Mouse (Mus musculus): Measurements from ENCODE around the gene Caprin1.

Gene Caprin1

DNA sequence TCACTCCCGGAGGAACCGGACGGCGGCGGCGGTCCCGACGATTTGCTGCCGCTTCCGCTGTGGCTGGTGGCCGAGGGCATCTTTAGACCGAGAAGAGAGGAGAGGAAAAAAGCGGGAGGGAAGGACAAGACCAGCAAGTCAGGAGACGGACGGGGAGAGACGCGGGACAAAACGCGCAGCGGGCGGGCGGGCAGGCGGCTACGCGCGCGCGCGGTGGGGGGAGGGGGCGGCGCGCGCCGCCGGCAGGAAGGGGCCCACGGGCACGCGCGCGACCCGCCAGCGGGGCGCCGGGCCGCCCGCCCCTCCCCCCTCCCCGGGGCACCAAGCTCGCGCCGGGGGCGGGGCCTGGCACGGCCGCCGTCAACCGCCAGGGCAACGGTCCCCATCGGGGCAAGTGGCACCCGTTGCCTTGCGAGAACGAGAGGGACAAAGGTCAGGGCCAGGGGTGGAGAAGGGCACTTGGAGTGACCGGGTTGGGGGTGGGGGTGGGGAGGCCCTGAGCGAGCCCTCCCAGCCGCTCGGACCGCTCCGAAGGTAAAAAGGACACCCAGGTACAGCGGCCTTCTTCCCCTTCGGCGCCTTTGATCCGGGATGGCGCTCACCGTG lies 485 bp downstream of the Caprin1 start:
- in situ Hi-C loops (cut with MboI, MseI), result no loop called here

DNA sequence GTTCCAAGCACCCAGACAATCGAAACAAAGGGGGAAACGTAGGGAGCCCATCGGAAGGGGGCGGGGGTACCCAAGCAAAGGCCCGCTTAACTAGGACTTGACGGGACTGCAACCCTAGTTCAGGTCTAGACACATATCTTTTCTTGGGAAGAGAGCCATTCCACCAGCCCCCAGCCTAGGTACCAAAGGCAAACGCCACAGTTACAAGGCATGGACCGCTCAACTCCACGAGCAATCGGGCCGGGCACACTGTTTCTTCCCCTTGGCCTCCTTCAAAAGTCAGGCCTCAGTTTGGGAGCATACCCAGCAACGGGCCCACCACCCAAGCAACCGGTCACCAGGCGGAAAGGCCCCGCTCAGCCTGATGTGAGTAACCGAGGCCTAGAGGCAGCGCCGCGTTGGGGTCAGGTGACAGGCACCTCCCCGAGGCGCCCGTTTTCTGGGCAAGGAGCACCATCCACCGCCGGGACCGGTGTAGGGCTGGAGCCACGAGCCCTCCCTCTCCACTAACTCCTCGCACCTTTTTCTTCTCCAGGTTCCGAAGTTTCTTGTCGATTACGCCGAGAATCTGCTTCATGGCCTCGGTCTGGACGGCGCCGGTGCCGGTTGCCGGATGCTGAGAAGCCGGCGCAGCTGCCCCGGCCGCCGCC lies 1.1 kb downstream of the Caprin1 start:
- in situ Hi-C loops (cut with MboI, MseI), result no loop called here

DNA sequence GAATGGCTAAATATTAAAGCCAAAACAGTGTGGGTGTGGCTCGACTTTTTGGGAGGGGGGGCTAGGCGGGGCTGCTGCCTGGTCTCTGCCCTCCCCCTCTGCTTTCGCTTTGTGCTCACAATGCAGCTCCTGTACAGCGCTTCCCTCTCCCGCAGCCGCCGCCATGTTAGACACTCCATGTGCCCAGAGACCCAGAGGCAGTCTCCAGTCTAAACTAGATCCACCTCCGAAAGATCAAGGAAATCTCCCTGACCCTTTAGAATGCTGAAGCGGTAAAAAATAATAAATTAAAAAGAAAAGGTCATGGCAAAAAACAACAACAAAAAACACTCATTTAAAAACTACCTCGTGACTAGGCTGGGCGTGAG lies 1.6 kb downstream of the Caprin1 start:
- in situ Hi-C loops (cut with MboI, MseI), result no loop called here

DNA sequence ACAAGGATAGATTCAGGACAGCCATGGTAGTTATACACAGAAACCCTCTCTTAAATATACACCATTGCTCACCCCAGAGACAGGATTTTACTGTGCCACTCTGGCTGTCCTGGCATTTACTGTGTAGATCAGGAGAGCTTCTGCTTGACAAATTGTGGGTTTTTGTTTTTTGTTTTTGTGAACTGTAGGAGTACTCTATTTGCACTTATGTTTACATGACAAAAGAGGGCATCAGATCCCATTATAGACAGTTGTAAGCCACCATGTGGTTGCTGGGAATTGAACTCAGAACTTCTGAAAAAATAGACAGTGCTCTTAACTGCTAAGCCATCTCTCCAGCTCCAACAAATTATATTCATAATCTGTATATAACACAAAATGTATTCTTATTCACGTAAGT lies 5.4 kb downstream of the Caprin1 start:
- in situ Hi-C loops (cut with MboI, MseI), result no loop called here

DNA sequence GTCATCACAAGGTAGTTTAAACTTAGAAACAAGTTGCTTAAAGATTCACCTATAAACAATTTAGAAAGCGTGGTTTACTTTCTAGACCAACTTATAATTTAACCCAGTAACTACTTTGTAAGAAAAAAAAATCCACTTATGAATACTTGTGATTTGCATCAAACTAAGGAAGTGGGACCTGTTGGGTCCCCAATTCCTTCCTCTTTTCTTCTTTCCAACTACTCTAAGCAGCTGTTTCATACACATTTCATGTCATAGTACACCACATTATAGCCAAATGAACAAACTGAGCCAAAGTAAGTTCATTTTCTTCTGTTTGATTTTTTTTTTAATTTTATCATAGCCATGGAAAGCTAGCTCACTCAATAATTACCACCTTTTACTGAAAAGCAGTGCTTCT lies 11.7 kb downstream of the Caprin1 start:
- in situ Hi-C loops (cut with MboI, MseI), result no loop called here

DNA sequence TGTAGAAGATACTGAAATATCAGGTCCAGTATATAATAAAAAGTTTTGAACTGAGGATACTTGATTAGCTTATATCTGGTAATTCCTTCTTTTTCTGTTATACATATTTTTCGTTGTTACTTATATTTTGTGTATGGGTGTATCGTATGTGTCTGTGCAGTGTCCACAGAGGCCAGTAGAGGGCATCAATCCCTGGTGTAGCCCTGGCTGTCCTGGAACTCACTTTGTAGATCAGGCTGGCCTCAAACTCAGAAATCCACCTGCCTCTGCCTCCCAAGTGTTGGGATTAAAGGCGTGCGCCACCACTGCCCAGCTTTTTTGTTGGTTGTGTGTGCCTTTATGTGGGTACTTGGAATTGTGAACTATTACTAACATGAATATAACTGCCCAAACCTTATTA lies 12.8 kb downstream of the Caprin1 start:
- in situ Hi-C loops (cut with MboI, MseI), result no loop called here

DNA sequence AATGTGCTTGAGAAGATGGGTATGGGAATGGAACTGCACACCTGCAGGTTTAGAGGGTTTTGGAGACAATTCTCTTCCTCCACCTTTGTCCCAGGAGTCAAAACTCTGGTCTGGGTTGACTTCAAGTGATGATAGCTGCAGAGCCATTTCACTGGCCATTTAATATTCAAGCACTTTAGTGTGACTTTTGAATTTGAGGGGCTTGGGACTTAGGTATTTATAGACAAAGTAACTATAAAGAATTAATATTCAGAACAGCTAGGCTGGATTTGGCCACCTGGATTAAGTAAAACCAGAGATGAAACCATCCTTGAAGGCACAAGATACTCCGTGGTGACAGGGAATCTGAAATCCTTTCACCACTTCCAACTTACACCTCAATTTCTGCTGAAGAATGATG lies 35.0 kb downstream of the Caprin1 start:
- in situ Hi-C loops (cut with MboI, MseI), result loop anchor here (10.0 kb wide), 1 partner anchor 852 kb away; no protein-coding TSS in a partner anchor

DNA sequence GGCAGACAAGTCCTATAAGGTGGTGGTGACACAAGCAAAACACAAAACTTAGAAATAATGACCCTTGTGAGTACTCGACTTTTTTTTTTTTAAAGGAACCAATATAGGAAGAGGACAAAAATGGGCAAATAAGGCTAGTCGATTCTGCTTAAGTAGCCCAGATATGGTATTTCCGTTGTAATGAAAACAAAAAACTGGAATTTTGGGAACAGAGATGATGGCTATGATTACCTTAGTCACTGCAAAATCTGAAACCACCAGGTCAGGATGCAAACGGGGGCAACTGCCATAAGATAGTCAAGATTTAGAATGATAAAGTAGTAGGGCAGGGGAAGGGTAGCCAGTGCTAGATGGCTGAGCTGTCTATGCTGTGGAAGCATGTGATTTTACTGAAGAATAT lies 35.5 kb downstream of the Caprin1 start:
- in situ Hi-C loops (cut with MboI, MseI), result loop anchor here (10.0 kb wide), 1 partner anchor 853 kb away; no protein-coding TSS in a partner anchor

DNA sequence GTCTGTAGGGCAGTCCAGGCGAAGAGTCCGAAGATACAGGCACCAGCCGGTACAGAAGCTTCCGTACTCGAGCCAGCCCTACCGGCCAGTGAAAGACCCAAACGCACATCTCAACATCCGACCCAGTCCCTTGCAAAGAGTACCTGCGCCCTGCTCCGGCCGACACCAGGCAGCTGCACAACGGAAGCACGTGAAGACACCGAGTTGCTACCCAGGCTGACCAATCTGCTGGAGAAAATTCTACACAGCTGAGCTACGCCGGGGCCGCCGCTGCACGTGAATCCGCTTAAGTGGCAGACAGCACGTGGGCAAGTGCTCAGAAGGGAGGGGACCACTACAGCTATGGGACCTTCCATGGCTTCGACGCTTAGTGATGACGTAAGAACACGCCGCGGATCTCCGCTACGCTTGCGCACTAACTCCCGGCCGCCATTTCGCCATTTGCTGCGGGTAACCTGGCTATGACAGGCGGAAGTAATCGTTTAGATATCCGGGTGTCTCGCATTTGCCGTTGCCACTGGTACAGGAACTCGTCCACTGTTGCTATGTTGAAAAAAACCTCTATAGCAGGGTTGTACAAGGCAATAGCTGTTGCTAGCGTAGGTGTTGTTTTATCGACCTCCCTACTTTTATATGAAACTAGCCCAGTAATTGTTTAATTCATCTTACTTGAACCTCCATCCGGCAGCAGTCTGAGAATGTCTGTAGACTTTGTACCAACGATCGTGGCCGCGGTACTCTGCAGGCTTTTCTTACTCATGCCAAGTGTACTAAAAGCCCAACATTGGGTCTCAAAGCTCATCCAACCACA lies 36.3 kb downstream of the Caprin1 start, which contains the start of gene Nat10:
Gene Nat10, minus strand, starts transcription at position 365 of the 811 bp plus-strand sequence.
- in situ Hi-C loops (cut with MboI, MseI), result loop anchor here (10.0 kb wide), 1 partner anchor 854 kb away; no protein-coding TSS in a partner anchor

DNA sequence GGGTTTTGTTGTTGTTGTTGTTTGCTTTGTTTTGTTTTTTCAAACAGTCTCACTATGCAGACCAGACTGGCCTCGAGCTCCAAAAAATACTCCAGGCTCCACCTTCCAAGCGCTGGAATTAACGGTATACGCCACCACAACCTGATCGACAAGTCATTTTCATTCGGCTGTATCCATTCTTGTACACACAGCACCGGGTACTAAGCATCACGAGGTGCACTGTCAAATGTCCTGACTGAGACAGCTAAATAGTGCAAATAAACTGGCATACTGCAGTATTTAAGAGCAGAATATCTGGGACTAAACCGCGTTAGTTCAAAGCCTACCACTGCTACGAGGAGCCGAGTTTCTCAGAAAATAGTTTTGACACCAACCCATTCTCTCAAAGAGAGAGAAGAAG lies 37.0 kb downstream of the Caprin1 start:
- in situ Hi-C loops (cut with MboI, MseI), result loop anchor here (10.0 kb wide), 1 partner anchor 854 kb away; no protein-coding TSS in a partner anchor

DNA sequence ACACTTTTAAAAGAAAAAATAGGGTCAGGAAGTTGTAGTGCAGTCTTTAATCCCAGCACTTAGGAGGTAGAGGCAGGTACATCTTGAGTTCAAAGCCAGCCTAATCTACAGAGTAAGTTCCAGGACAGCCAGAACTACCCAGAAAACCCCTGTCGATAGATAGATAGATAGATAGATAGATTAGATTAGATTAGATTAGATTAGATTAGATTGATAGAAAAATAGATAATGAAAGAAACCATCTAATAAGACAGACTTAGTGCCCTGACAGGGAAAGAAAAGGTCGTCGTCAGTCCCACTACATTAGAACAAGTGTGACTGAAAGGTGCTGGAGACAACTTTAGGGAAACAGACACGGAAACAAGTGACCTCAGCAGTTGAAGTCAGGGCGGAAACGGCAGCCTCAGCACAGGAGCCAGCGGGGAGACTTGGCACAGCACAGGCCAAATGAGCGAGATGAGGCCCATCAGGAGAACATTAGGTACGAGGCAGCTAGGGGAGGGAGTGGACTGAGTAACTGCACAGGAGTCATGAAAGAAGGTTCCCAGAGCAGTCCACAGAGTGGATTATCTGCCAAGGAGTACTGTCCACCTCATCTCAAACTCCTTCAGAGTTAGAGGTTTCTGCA lies 41.9 kb downstream of the Caprin1 start:
- in situ Hi-C loops (cut with MboI, MseI), result no loop called here

DNA sequence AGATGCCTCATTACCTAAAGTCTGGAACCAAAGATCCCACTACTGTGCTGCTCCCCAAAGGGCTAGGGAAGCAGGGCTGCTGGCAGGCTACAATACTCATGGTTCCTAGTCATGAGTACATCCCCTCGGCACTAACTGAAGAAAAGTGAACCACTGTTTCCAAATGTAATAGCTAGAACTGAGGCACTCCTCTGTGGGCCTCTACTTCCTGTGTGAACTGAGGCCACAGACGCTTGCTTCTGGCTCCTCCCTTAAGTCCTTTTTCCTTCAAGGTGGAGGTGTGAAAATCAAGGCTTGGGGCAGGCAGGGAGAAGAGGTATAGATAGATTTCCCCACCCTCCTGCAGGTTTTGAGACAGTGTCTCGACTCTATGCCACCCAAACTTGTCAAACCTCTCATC lies 42.8 kb downstream of the Caprin1 start:
- in situ Hi-C loops (cut with MboI, MseI), result no loop called here

DNA sequence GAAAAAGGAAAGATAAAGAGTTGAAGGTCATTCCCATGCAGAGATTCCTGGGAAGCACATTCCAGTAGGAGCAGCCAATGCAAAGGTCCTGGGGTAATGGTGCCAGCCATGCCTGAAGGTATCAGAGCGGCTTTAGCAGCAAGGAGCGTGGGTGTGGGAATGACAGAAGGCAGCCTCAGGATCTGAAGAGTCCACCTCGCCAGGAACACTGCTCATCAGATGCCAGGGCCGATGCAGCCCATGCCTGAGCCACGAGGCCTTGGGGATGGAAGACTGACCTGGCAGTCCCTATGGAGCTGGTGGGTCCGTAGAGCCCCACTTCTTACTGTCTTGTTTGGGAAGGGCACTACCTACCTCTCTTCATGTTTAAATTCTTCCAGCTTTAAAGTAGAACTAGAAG lies 45.7 kb downstream of the Caprin1 start:
- in situ Hi-C loops (cut with MboI, MseI), result no loop called here

DNA sequence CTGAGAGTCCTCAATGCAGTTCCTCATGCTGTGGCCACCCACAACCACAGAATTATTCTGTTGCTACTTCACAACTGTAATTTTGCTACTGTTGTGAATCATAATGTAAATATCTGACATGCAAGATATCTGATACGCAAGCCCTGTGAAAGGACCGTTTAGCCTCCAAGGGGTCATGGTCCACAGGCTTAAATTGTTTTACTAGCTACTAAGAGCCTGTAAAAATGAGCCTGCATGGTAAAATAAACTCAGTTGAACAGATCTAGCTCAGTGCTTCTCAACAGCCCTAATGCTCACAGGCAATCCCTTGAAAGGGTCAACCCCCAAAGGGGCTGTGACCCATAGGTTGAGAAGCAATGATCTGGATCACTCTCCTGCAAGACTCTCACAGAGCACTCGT lies 48.4 kb downstream of the Caprin1 start:
- in situ Hi-C loops (cut with MboI, MseI), result loop anchor here (10.0 kb wide), 1 partner anchor 274 kb away; no protein-coding TSS in a partner anchor

DNA sequence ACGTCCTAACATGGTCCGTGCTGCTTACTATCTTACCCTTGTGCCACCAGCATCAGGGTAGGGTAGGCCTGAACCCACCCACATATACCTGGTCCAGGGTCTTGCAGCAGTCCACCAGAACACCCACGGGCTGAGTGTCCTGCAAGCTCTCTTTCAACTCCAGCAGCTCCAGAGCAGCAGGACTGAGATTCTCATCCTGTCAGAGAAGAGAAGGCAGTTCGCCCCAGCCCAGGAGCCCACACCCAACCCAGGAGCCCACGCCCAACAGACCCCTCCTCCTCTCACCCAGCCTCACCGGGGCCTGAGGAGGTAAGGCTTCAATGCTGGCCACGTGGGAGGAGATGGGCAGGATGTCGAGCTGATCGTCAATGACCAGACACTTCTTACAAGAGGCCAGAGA lies 49.6 kb downstream of the Caprin1 start:
- in situ Hi-C loops (cut with MboI, MseI), result loop anchor here (10.0 kb wide), 1 partner anchor 273 kb away; no protein-coding TSS in a partner anchor

DNA sequence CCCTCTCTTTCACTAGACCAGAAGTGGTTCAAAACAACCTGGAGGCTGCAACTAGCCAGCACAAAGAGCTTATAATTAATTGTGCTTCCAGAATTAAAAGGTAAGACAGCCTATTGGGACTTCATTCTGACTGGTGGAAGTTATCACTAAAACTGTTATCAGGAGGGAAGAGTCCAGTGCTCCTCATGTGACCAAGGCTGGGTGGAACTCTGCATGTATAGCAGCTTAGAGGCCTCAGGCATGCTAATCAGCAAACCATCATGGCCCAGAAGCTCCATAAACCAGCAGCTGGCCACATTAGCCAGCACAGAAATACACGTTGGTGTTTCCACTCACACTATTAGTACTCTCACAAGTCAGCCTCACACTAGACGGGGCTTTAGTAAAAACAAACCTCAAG lies 50.7 kb downstream of the Caprin1 start:
- in situ Hi-C loops (cut with MboI, MseI), result loop anchor here (10.0 kb wide), 1 partner anchor 272 kb away; no protein-coding TSS in a partner anchor

DNA sequence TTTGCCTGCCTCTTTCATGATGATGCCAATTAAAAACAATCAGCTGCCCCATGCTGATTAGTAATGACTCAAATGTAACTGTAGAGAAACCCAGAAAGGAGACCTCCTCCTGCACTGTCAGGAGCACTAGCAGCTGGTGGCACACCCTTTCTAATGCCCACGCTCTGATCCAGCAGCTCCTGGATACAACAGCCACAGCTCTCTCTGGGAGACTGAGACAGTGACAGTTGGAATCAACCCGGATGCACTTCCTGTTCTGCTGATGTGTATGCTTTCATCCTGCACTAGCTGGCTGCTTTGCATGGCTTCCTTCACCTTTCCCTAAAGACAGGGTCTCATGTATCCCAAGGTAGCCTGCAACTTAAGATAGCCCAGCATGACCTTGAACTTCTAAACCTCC lies 51.4 kb downstream of the Caprin1 start:
- in situ Hi-C loops (cut with MboI, MseI), result loop anchor here (10.0 kb wide), 1 partner anchor 271 kb away; no protein-coding TSS in a partner anchor

DNA sequence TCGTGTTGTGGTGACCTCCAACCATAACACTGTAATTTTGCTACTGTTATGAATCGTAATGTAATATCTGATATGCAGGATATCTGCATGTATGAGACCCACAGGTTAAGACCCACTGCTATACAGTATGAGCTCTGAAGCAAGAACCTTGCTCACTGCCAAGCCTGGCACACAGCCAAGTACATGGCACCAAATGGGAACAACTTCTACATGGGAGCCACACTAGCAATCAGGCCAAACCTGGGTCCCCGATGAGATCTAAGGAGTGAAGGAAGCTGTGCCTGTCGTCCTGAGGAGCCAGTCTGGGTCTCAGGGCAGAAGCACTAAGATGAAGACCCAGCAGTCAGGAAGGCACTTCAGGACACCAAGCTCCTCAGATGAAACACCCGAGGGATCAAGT lies 52.0 kb downstream of the Caprin1 start:
- in situ Hi-C loops (cut with MboI, MseI), result loop anchor here (10.0 kb wide), 1 partner anchor 271 kb away; no protein-coding TSS in a partner anchor

DNA sequence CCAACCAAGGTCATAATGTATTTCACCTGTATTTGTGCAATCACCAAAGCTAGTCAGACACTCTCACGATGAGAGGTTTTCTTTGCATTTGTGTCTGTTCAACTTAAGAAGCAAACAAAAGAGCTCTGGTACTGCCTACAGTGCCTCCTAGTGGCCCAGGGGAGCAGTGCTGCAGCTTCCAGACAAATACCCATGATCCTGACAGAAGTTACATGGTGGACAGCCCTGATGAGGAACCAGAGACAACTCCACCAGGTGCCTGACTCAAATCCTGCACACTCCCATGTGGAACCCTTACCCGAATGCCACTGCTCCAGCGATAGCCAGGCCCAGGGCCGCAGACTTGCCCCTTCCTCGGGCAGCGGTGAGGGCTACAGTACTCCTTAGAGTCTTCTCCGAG lies 53.5 kb downstream of the Caprin1 start:
- in situ Hi-C loops (cut with MboI, MseI), result loop anchor here (10.0 kb wide), 1 partner anchor 269 kb away; no protein-coding TSS in a partner anchor

DNA sequence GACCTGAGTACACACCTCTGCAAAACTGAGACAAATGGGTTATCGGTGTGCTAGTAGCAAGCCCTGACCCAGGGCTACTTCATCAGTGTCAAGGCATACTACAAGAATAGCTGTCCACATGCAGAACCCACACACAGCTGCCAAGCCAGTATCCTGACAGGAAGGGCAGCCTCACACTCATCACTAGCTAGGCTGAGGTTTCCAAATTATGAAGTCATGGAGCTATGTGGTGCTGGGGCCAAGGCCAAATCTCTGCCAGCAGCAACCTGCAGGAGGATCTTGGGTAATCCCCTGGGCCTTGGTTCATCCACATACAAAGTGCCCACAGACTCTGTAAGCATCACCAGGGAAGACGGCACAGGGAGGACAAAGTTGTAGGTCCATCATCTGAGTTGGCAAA lies 53.9 kb downstream of the Caprin1 start:
- in situ Hi-C loops (cut with MboI, MseI), result loop anchor here (10.0 kb wide), 1 partner anchor 269 kb away; no protein-coding TSS in a partner anchor

DNA sequence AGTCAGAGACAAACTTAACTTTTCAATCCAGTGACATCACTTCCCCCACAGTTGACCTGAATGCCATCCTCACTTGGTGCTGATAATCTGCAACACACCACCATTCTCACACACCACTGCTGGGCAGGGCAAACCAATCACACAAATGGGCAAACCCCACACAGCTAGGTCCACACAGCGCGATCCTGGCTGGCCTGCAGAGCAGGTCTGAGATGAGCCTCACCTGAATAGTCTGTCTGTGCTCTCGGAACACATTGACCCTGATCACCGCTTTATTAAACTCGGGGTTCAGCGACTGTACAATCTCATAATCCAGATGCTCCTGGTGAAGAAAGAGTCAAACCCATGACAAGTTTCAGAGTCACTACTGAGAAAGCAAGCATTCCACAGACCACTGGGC lies 54.6 kb downstream of the Caprin1 start:
- in situ Hi-C loops (cut with MboI, MseI), result loop anchor here (10.0 kb wide), 1 partner anchor 268 kb away; no protein-coding TSS in a partner anchor

DNA sequence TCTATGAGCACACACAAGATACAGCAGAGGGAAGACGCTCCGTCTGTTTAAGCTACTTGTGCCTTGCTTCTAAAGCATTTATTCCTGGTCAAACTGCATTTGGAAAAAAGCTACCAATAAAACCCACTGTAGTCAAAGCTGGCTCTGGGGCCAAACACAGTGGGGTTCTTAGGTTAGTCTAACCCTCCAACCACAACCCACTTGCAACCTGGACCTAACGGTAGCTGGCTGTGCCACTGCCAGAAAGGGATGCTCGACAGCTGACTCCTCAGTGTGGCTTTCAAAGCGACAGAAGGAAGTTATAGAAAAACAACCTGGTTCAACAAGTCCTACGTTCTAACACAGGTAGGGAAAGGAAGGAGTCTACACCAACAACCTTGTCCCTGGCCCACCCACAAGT lies 66.0 kb downstream of the Caprin1 start:
- in situ Hi-C loops (cut with MboI, MseI), result no loop called here
